Mouse (Mus musculus): Measurements from ENCODE around the gene Spag6l.
"Not testable (repeated sequence)": the region's sequence is repeated elsewhere in the genome, so short reads cannot be mapped to it uniquely, and the experiment has no call there.

The Spag6l gene

DNA sequence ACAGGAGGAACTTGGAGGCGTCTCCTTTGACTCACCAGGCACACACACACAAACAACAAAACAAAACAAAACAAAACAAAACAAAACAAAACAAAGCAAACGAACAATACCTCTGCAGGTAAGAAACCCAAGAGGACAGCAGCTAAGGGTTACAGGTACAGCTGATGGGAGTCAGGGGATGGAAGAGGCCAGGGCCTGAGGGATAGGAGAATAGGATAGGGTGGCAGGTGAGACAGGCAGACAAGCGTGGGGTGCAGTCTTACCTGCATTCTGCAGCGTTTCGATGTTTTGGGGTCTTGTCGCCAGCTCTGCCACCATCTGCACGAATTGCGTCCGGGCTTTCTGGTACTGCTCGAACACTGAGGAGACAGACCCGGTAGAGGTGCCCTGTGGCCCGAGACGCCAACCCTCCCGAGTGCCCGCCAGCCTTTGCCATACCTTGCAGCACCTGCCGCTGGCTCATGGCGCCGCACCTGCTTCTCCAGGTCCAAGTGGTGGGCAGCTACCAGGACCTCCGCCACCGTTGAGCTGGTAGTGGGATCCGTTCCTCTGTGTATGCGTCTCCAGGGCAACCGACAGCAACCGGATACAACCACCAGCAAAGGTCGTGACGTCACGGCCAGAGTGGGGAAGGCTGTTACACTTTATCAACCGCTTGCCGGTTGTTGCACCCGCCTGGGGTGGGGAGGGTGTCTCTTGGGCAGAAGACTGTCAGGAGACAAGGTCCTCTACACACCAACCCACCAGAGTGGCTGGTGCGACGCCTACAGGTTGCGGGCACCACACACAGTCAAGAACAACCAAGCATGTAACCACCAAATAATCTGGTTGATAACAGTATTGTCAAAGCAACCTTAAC is at the start of gene Spag6l:
Spag6l (minus strand) TSS at position 700 of the 859 bp plus-strand sequence.
- DNase-seq (ENCODE audit: low spot score), result peak; percentile 53

DNA sequence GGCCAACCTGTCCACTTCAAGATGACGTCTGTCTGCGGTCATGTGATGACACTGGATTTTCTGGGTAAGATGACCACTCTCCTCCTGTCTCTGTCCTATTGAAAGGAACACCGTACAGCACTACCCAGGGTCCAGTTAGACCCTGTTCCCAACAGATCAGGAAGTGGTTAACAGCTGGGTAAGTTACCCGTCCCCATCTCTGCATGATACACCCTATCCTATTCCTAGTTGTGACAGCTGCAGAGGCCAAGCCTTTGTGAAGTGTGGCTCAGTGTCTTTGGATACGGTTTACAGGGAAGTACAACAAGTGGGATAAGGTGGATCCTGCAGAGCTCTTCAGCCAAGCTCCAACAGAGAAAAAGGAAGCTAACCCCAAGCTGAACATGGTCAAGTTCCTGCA is 49.8 kb upstream of the Spag6l start:
- no peak for DNase-seq (ENCODE audit: low spot score)

- DNase-seq (ENCODE audit: low spot score), result peak; percentile 86
These were observed 41.5 kb upstream of the Spag6l start, which contains the start of the genes Top3b and Vpreb1 for GRCm38 (mm10) chr16:16870617-16871331. Top3b (plus strand) TSS chr16:16870736. Vpreb1 (minus strand) TSS chr16:16870843.

GRCm38 (mm10) chr16:16870241-16870616 is 41.0 kb upstream of the Spag6l start:
- DNase-seq (ENCODE audit: low spot score), result no peak

GRCm38 (mm10) chr16:16865696-16866561 is 36.7 kb upstream of the Spag6l start:
- DNase-seq (ENCODE audit: low spot score), result no peak

DNA sequence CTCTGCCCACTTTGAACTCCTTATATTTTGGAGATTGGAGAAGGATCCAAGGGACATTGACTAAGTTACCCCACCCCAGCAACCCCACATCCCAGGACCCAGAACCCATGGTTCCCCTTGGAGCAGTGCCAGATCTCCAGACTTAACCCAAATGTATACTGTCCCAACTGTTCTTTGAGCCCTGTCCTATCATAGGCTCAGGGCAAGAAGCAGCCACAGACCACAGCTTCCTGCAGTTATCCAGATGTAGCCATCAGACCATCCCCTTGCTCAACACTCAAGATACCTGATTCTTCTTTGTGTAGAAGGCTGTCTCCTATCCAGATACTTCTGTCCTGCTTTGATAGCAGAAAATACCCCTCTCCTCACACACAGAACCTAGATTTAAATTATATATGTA is 36.0 kb upstream of the Spag6l start:
- DNase-seq (ENCODE audit: low spot score), result no peak

- DNase-seq (ENCODE audit: low spot score), result no peak
These were observed 34.7 kb upstream of the Spag6l start, which contains the start of gene Igll1 for GRCm38 (mm10) chr16:16863978-16864377. Igll1 (minus strand) TSS chr16:16863985.

DNA sequence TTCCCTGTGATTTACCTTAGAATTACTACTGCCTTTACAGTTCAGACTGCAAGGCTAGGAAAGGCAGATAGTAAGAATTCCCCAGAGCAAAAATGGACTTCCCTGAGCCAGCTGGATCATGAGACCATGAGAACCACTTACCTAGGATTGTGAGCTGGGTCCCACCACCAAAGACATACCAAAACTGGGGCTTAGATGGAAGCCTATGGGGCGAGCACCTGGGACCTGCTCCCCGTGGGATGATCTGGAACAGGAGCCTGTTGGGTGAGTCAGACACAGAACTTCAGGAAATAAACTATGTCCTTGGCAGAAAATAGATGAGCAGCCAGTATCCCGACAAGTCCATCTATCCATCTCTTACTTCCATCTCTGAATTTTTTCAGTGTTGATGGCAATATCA is 33.0 kb upstream of the Spag6l start:
- DNase-seq (ENCODE audit: low spot score), result no peak

- no peak for DNase-seq (ENCODE audit: low spot score)
These were observed 27.6 kb upstream of the Spag6l start for GRCm38 (mm10) chr16:16856731-16857476.

- DNase-seq (ENCODE audit: low spot score), result not testable (repeated sequence)
These were observed 26.8 kb upstream of the Spag6l start for GRCm38 (mm10) chr16:16856054-16856453.

- DNase-seq (ENCODE audit: low spot score), result no peak
These were observed 26.3 kb upstream of the Spag6l start for GRCm38 (mm10) chr16:16855541-16855940.

- peak; percentile 38 for DNase-seq (ENCODE audit: low spot score)
These were observed 25.6 kb upstream of the Spag6l start for GRCm38 (mm10) chr16:16854836-16855235.

DNA sequence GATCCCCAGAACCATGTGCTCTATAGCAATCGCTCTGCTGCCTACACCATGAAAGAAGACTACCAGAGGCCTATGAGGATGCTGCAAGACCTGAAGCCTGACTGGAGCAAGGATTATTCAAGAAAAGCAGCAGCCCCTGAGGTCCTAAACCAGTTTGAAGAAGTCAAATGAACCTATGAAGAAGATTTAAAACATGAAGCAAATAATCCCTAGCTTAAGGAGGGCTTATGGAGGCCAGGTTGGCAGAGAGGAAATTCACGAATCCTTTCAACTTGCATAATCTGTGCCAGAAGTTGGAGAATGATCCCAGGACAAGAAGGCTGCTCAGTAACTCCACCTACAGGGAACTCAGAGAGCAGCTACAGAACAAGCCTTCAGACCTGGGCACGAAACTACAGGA is 23.2 kb upstream of the Spag6l start:
- DNase-seq (ENCODE audit: low spot score), result no peak

DNA sequence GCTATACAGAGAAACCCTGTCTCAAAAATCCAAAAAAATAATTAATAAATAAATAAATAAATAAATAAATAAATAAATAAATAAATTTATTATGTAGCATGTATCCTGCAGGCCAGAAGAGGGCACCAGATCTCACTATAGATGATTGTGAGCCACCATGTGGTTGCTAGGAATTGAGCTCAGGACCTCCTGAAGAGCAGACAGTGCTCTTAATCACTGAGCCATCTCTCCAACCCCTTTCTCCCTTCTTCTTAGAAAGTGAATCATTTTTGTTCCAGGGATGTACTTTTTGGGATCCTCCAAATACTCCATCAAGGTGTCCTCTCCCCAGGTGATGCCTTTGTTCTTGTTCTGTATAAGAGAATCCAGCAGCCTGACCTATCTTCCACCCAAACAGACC is 19.9 kb upstream of the Spag6l start:
- DNase-seq (ENCODE audit: low spot score), result no peak

- no peak for DNase-seq (ENCODE audit: low spot score)
These were observed 415 bp upstream of the Spag6l start for GRCm38 (mm10) chr16:16829671-16830070.

DNA sequence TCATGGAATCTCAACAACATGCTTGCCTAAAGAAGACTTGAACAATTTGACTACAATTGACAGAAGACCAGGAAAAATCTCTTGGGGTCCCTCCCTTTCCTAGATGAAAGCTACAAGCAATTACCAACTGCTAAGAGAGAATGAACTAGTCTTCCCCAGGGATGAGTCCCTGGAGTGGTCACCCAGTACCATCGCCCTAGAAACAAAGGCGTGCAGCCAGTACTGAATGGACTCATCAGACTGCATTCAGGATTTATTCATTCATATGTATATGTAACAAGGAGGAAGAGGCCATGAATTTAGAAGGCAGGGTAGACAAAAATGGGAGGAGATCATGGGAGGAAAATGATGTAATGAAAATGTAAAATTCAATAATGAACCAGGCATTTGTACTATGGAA is 3.0 kb downstream of the Spag6l start:
- DNase-seq (ENCODE audit: low spot score), result no peak

DNA sequence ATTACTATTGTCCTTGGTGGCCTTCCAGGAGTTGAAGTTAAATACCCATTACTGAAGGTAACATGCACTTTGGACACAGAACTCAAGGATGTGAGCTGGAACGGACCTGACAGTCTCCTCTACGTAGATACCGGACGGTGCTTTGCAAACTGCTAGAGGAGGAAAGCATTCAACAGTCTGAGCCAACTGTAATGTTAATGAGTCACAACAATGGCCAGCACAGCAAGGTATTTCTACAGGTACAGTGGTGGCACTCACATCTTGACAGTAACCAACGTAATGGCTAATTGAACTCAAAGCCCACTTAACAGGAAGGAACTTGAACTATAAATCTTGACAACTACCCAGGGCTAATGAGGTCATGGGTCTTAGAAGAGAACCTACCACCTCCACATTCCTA is 3.8 kb downstream of the Spag6l start:
- no peak for DNase-seq (ENCODE audit: low spot score)

DNA sequence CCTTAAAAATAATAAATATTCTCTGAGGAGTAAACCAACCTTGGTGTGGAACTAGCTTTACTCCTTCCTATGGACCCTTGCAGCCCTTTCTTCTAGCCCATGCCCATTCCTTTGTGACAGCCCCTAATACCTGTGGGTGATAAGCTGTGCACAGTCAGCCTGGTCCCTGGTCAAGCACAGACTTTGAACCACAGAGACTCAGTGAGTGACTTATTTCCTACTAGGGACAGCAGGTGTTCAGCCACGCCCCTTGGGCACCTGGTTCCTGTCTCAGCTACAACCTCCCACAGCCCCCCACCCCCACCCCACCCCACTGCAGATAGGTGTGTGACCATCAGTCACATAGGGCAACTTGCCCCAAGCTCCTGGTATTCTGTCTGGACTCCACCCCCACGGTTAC is 22.9 kb downstream of the Spag6l start:
- DNase-seq (ENCODE audit: low spot score), result no peak

Data from c-Kit-positive CD71-positive TER-119-positive erythroid progenitor cells, embryonic 14.5 days (primary cell).